Mouse (Mus musculus) CD4-positive naive resting alpha-beta T cell, adult 76 days (primary cell): ENCODE results near the gene Mthfsl. TPM values are rescaled to one million over a fixed set of nuclear protein-coding genes. Genes with fewer than 3 reads are reported as not detected.

Experiments used
- total RNA-seq: library from RNA; stranded (reverse); gene quantifications from one replicate; pipeline ENCODE4 v1.2.4, GENCODE M21; 2023

Mthfsl gene
- total RNA-seq, result 44.8 TPM

DNA sequence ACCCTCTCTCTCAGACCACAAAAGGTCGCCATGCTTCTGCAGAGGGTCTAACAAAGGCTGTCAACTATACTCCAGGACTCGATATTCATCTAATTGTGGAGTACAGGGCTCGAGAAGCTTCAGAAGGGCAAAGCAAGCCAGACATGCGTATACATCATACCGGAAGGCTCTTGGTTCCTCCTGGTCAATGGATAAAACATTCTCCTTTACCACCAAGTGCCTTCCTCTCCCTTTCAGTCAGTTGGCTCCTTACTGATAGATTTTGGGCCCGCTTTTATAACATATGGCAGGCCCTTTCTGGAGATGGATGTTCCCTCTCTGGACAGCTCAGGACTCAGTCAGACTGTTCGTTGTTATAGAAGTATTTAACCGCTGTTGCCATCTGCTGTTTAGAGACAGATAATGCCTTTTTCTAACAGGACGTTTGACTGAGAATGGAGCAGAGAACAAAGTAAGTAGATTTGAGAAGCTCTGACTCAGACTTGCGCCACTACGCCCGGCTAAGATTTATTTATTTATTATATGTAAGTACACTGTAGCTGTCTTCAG, at the start of gene Mthfsl:
Gene Mthfsl (minus strand): TSS at position 308 of the 549 bp plus-strand sequence.

DNA sequence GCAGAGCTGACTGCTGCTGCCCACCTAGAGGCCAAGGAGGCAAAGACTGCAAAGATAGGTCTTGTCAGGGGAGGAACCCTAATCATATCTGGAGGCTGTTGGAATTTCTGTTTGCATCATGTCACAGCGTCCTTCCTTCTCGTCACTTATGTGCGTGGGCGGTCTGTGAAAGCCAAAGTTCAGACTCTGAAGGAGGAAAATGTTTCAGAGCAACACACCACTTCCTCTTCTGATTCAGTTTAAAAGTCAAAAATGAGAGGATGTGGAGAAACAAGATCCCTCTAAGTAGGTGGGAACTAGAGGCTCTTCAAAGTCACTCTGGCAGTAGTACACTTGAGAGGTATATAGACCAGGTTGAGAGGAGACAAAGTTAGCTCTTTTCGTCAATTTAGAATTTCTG, 11.6 kb upstream of the Mthfsl start, which contains the start of gene Bcl2a1d:
Gene Bcl2a1d (minus strand): TSS at position 187 of the 400 bp plus-strand sequence.

Other genes starting within 250 kb of the Mthfsl start
- gene Syncrip, start 237.7 kb downstream of the Mthfsl start, total RNA-seq, result 137 TPM
- gene Zfp949, start 172.3 kb downstream of the Mthfsl start, total RNA-seq, result 10.0 TPM
- gene Trim43a, start 139.4 kb downstream of the Mthfsl start, total RNA-seq, result not detected
- gene Bcl2a1d, start 11.6 kb upstream of the Mthfsl start, total RNA-seq, result 6.7 TPM
- not detected for gene Trim43c, start 118.9 kb upstream of the Mthfsl start, total RNA-seq
- gene Bcl2a1a, start 236.6 kb upstream of the Mthfsl start, total RNA-seq, result 4.7 TPM